Mouse (Mus musculus) kidney, postnatal 0 days (tissue): ENCODE measurements around the gene AW551984. TPM values are rescaled to one million over a fixed set of nuclear protein-coding genes. Genes with fewer than 3 reads are reported as not detected.

Experiments used
- ATAC-seq: fragments of 200-750 bp; cut with Nextera tagmentation; replicated peaks from 2 replicates; pipeline ENCODE4 v1.8.0; 2017; ENCODE audit warnings: low read depth, moderate number of reproducible peaks, moderate TSS enrichment, moderate library complexity; ENCODE audit not compliant: low FRiP score
- DNase-seq: peaks from one replicate; pipeline ENCODE4 v3.0.0-alpha.2; 2016; ENCODE audit warnings: low spot score
- H3K27ac ChIP-seq: fragments of 300-500 bp; sonication (generic); 2 replicates; pipeline ENCODE4 v1.5.1; 2014; ENCODE audit warnings: mild to moderate bottlenecking
- H3K27me3 ChIP-seq: fragments of 300-500 bp; sonication (generic); 2 replicates; pipeline ENCODE4 v1.6.1; 2014; ENCODE audit warnings: low read length, mixed read lengths; ENCODE audit not compliant: insufficient read depth
- H3K36me3 ChIP-seq: fragments of 300-500 bp; sonication (generic); 2 replicates; pipeline ENCODE4 v1.6.1; 2014; ENCODE audit warnings: low read length, mixed read lengths; ENCODE audit not compliant: insufficient read depth
- H3K4me1 ChIP-seq: fragments of 300-500 bp; sonication (generic); replicated peaks from 2 replicates; pipeline ENCODE4 v1.6.1; 2014; ENCODE audit warnings: antibody characterized with exemption, low read length, mixed read lengths; ENCODE audit not compliant: insufficient read depth
- H3K4me2 ChIP-seq: fragments of 300-500 bp; sonication (generic); 2 replicates; pipeline ENCODE4 v1.6.1; 2014; ENCODE audit warnings: mild to moderate bottlenecking, low read length, moderate library complexity, mixed read lengths
- H3K4me3 ChIP-seq: fragments of 300-500 bp; sonication (generic); replicated peaks from 2 replicates; pipeline ENCODE4 v1.5.1; 2014; ENCODE audit warnings: low read depth, low read length
- H3K9ac ChIP-seq: fragments of 300-500 bp; sonication (generic); 2 replicates; pipeline ENCODE4 v1.6.1; 2014; ENCODE audit warnings: low read depth, low read length
- H3K9me3 ChIP-seq: fragments of 300-500 bp; sonication (generic); replicated peaks from 2 replicates; pipeline ENCODE4 v1.6.1; 2016; ENCODE audit warnings: low read length, inconsistent platforms, mixed read lengths
- CTCF ChIP-seq: IDR thresholded peaks from 2 replicates; pipeline ENCODE4 v1.5.1; 2016; ENCODE audit warnings: antibody characterized with exemption, low read depth, mild to moderate bottlenecking, moderate library complexity
- WGBS: fragments of 180-500 bp; shearing (Covaris S2); extraction: QIAGEN DNeasy Blood & Tissue Kit; methylation state at CpG from one replicate; pipeline ENCODE4 v1.1.7; 2014; 5-methylcytosine and 5-hydroxymethylcytosine counted together
- polyA plus RNA-seq: library from polyadenylated mRNA; unstranded; fragments of >200 nt; fragmentation: Nextera tagmentation; extraction: Ambion mirVana; gene quantifications from 2 replicates; pipeline ENCODE4 v1.2.1, GENCODE M21; 2015

AW551984 gene
- polyA plus RNA-seq, 1 experiment from 2014 or later, result 10.2 TPM

- H3K4me1 ChIP-seq, result no peaks in the 10 kb centered on the region
- H3K4me2 ChIP-seq, result no peak within 1 kb of the TSS
- no peak for DNase-seq
- H3K27me3 ChIP-seq, result no peaks in the 10 kb centered on the region
- TF ChIP-seq CTCF, result no peak
- H3K36me3 ChIP-seq, result no peaks in the 10 kb centered on the region
- no peak within 1 kb of the TSS for H3K4me3 ChIP-seq
- WGBS, result 83% methylated on average over 1 of the region's 1 CpGs
- H3K9me3 ChIP-seq, result no peaks in the 10 kb centered on the region
- H3K9ac ChIP-seq, result no peak within 1 kb of the TSS
- ATAC-seq, result no peak
- no peak within 1 kb of the TSS for H3K27ac ChIP-seq
Measured at GRCm38 (mm10) chr9:39621073-39621472, 16.9 kb upstream of the AW551984 start, which contains the start of gene Olfr960. TSS of gene Olfr960 (plus strand) at chr9:39621373.

GRCm38 (mm10) chr9:39611953-39612352 is 7.8 kb upstream of the AW551984 start:
- WGBS, result 61% methylated on average over 1 of the region's 1 CpGs
- no peak for ATAC-seq
- Histone ChIP-seq H3K4me2 (no peak overlapping the region), H3K9ac (no peak overlapping the region), H3K27ac (no peak overlapping the region), H3K27me3 (no peaks in the 10 kb centered on the region), H3K4me1 (no peaks in the 10 kb centered on the region), H3K36me3 (no peaks in the 10 kb centered on the region), H3K9me3 (no peaks in the 10 kb centered on the region), H3K4me3 (no peak overlapping the region)
- DNase-seq, result peak; percentile 60
- TF ChIP-seq CTCF, result peak; percentile 65

GRCm38 (mm10) chr9:39610355-39610754 is 6.2 kb upstream of the AW551984 start, which contains the start of gene Olfr148:
TSS of gene Olfr148 (plus strand) at chr9:39610655.
- Histone ChIP-seq H3K4me2 (no peak within 1 kb of the TSS), H3K4me1 (no peaks in the 10 kb centered on the region), H3K9me3 (no peaks in the 10 kb centered on the region), H3K4me3 (no peak within 1 kb of the TSS), H3K36me3 (no peaks in the 10 kb centered on the region), H3K9ac (no peak within 1 kb of the TSS), H3K27ac (no peak within 1 kb of the TSS), H3K27me3 (no peaks in the 10 kb centered on the region)
- 77% methylated on average over 3 of the region's 3 CpGs for WGBS
- no peak for ATAC-seq
- TF ChIP-seq CTCF, result no peak
- no peak for DNase-seq

- H3K27ac ChIP-seq, result no peak overlapping the region
- H3K9me3 ChIP-seq, result no peaks in the 10 kb centered on the region
- H3K4me3 ChIP-seq, result no peak overlapping the region
- 0 out of 2 replicates have a peak, but pooled peaks cover 3% of the 10 kb centered on the region for H3K4me1 ChIP-seq
- no peak overlapping the region for H3K4me2 ChIP-seq
- no peak overlapping the region for H3K9ac ChIP-seq
- H3K36me3 ChIP-seq, result no peaks in the 10 kb centered on the region
- DNase-seq (peak; percentile 66), ATAC-seq (peak; percentile 29; the same call in 1 of the 2 replicates)
- no peaks in the 10 kb centered on the region for H3K27me3 ChIP-seq
- TF ChIP-seq CTCF, result no peak
Measured at GRCm38 (mm10) chr9:39608497-39608896, 4.3 kb upstream of the AW551984 start.

GRCm38 (mm10) chr9:39603333-39603845 is 814 bp downstream of the AW551984 start:
- H3K36me3 ChIP-seq, result no peaks in the 10 kb centered on the region
- ATAC-seq (peak; percentile 59; the same call in 1 of the 2 replicates), DNase-seq (peak; percentile 74)
- 0 out of 2 replicates have a peak, but pooled peaks cover 3% of the 10 kb centered on the region for H3K4me1 ChIP-seq
- under 1% methylated on average over 9 of the region's 9 CpGs for WGBS
- H3K4me3 ChIP-seq, result peak overlapping the region; percentile 31
- 0 out of 2 replicates have a peak overlapping the region, but pooled peaks have one; percentile 8 for H3K9ac ChIP-seq
- H3K4me2 ChIP-seq, result peak overlapping the region; percentile 70
- no peaks in the 10 kb centered on the region for H3K9me3 ChIP-seq
- H3K27ac ChIP-seq, result 0 out of 2 replicates have a peak overlapping the region, but pooled peaks have one; percentile 1
- TF ChIP-seq CTCF, result no peak
- no peaks in the 10 kb centered on the region for H3K27me3 ChIP-seq

- Histone ChIP-seq H3K9me3 (no peaks in the 10 kb centered on the region), H3K9ac (0 out of 2 replicates have a peak overlapping the region, but pooled peaks have one; percentile 8), H3K4me1 (0 out of 2 replicates have a peak, but pooled peaks cover 3% of the 10 kb centered on the region), H3K4me3 (peak overlapping the region; percentile 31), H3K27me3 (no peaks in the 10 kb centered on the region), H3K4me2 (peak overlapping the region; percentile 70), H3K36me3 (no peaks in the 10 kb centered on the region), H3K27ac (0 out of 2 replicates have a peak overlapping the region, but pooled peaks have one; percentile 1)
- under 1% methylated on average over 19 of the region's 19 CpGs for WGBS
- ATAC-seq (peak; percentile 74; the same call in 1 of the 2 replicates), DNase-seq (peak; percentile 57)
- no peak for TF ChIP-seq CTCF
Measured at GRCm38 (mm10) chr9:39602536-39603332, 1.5 kb downstream of the AW551984 start.
